Mouse (Mus musculus) gastrocnemius, adult 2 months (tissue): ENCODE measurements around the gene Hist1h3f. TPM values are rescaled to one million over a fixed set of nuclear protein-coding genes. Genes with fewer than 3 reads are reported as not detected.
"Not testable (repeated sequence)": the region's sequence is repeated elsewhere in the genome, so short reads cannot be mapped to it uniquely, and the experiment has no call there.

Experiments
- DNase-seq: peaks from one replicate; pipeline ENCODE4 v3.0.0; 2022
- H3K27ac ChIP-seq: fragments of 200-600 bp; 2 replicates; pipeline ENCODE4 v1.8.1; 2022; ENCODE audit warnings: mild to moderate bottlenecking
- H3K4me3 ChIP-seq: fragments of 200-600 bp; 2 replicates; pipeline ENCODE4 v1.8.1; 2022; ENCODE audit warnings: mild to moderate bottlenecking, moderate library complexity
- CTCF ChIP-seq: fragments of 200-600 bp; IDR thresholded peaks from 2 replicates; pipeline ENCODE4 v1.8.1; 2022; ENCODE audit warnings: antibody characterized with exemption, mild to moderate bottlenecking, moderate library complexity
- intact Hi-C: fragments of 180-260 bp; cut with DNase I; formaldehyde crosslinking; loops from one replicate; pipeline ENCODE4 v1.15.1; 2025
- total RNA-seq, 2 experiments: library from RNA; stranded (reverse); gene quantifications; 2 replicates each; pipeline ENCODE4 v1.2.3; 2021

The Hist1h3f gene
- total RNA-seq, 2 experiments from 2014 or later = 2.9 to 4.0 TPM

DNA sequence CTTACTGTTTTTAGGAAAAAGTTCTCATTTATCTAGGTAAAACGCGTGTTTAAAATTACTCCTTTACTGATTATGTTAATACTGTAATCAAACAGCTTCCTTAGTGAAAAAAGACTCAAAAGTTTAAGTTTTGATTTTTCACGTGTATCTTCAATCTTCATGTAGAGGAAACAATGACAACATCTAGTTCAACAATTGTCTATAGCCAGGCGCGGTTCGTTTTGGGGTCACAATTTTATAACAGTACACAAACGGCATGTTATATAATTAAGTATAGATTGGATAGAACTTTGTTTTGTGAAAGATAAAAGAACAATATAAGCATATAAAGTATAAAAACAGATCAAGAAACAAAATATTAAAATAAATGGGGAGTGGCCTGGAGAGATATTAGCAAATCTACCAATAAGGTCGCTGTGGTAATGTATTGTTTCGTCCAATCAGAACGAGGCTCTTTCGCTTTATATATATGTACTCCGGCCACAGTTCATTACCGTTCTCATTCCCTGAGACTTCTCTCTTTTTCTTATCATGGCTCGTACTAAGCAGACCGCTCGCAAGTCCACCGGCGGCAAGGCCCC lies 31.5 kb downstream of the Hist1h3f start, which contains the start of gene Hist1h3d:
Hist1h3d (plus strand) TSS at position 493 of the 581 bp plus-strand sequence.
- H3K4me3 ChIP-seq = peak within 1 kb of the TSS; percentile 70
- intact Hi-C loops = no loop called here
- DNase-seq = peak; percentile 17
- no peak for TF ChIP-seq CTCF
- H3K27ac ChIP-seq = peak within 1 kb of the TSS; percentile 83

DNA sequence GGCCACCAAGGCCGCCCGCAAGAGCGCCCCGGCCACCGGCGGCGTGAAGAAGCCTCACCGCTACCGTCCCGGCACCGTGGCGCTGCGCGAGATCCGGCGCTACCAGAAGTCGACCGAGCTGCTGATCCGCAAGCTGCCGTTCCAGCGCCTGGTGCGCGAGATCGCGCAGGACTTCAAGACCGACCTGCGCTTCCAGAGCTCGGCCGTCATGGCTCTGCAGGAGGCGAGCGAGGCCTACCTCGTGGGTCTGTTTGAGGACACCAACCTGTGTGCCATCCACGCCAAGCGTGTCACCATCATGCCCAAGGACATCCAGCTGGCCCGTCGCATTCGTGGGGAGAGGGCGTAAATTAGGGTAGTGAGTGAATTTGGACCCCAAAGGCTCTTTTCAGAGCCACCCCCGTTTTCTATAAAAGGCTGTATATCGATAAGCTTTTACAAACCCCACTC lies 32.0 kb downstream of the Hist1h3f start:
- intact Hi-C loops = not testable (repeated sequence)
- peak overlapping the region; percentile 70 for H3K4me3 ChIP-seq
- peak overlapping the region; percentile 83 for H3K27ac ChIP-seq
- DNase-seq = peak; percentile 23

DNA sequence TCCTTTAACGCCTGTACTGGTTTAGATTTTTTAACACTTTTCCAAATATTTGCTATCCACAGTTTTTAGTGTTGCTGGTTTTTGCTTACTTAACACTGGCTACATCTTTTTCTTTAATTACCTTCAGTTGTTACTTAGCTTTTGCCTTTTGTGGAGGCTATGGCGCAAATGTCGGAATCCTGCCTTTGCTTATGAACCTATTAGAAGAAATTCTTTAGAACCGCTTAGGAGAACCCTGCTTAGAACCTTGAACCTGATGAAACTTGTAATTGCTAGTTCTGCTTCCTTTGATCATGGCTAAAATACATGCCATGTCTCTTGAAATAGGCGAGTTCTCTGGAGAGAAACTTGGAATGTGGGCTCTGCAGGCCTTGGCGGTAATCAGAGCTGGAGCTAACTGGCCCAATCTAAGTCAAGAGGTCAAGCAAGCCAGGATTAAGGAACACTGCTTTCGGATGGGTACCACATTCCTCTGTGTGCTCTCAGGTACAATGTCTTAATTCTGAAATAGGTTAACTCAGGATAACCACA lies 32.6 kb downstream of the Hist1h3f start:
- Histone ChIP-seq H3K4me3 (peak overlapping the region; percentile 70), H3K27ac (peak overlapping the region; percentile 83)
- DNase-seq = no peak
- intact Hi-C loops = no loop called here
- no peak for TF ChIP-seq CTCF

GRCm38 (mm10) chr13:23576906-23577639 lies 33.2 kb downstream of the Hist1h3f start:
- intact Hi-C loops = no loop called here
- peak overlapping the region; percentile 70 for H3K4me3 ChIP-seq
- no peak for TF ChIP-seq CTCF
- no peak for DNase-seq
- H3K27ac ChIP-seq = no peak overlapping the region; the same call in 1 of the 2 replicates

DNA sequence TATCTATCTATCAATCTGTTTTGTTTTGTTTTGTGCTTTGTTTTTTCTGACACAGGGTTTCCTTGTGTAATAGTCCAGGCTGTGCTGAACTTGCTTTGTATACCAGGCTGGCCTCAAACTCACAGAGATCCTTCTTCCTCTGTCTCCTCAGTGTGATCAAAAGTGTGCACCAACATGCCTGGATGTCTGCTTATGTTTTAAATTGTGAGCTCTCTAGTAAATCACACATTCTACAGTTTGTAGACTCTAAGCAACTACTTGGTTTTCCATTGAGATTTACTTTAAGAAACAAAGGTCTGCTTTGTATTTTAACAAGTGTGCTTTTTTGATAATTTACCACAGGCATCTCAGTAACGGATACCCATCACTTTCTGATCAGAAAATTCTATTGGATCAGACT lies 34.0 kb downstream of the Hist1h3f start:
- no peak for DNase-seq
- H3K27ac ChIP-seq = no peak overlapping the region
- TF ChIP-seq CTCF = no peak
- H3K4me3 ChIP-seq = no peak overlapping the region
- intact Hi-C loops = no loop called here

- peak within 1 kb of the TSS; percentile 81 for H3K27ac ChIP-seq
- intact Hi-C loops = loop anchor here (5.0 kb wide), 5 partner anchors 41 to 181 kb away; partner anchors contain the start of genes Hist1h1a, Hist1h1e, Hist1h1t and Hist1h2af
- H3K4me3 ChIP-seq = peak within 1 kb of the TSS; percentile 83
- peak; percentile 90 for DNase-seq
- no peak for TF ChIP-seq CTCF
Observed at GRCm38 (mm10) chr13:23581408-23582218, 37.8 kb downstream of the Hist1h3f start, which contains the start of gene Hist1h4d. TSS of gene Hist1h4d (plus strand) at chr13:23581598.

GRCm38 (mm10) chr13:23582219-23583056 lies 38.6 kb downstream of the Hist1h3f start:
- Histone ChIP-seq H3K4me3 (peak overlapping the region; percentile 83), H3K27ac (peak overlapping the region; percentile 81)
- TF ChIP-seq CTCF = no peak
- intact Hi-C loops = loop anchor here (5.0 kb wide), 5 partner anchors 40 to 180 kb away; partner anchors contain the start of genes Hist1h1a, Hist1h1e, Hist1h1t and Hist1h2af
- no peak for DNase-seq

GRCm38 (mm10) chr13:23583387-23584068 lies 39.7 kb downstream of the Hist1h3f start:
- intact Hi-C loops = loop anchor here (5.0 kb wide), 5 partner anchors 39 to 179 kb away; partner anchors contain the start of genes Hist1h1a, Hist1h1e, Hist1h1t and Hist1h2af
- DNase-seq = no peak
- Histone ChIP-seq H3K27ac (peak overlapping the region; percentile 95), H3K4me3 (no peak overlapping the region)
- TF ChIP-seq CTCF = no peak

DNA sequence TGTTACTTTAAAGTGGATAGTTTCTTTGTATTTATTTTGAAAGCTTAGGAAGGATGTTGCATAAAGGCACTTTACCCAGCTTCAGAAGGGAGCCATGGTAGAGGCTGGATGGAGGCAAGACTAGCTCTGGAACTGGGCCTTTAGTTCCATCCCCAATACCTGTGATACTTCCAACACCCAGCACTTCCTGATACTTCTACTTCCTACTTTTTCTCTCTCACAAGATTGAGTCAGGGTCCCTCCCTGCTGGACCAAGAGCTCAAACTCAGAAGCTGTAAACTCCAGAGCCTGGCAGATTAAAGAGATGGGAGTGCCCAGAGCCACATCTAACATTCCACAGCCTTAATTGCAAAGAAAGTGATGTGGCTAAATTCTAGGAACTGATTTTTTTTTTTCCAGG lies 40.5 kb downstream of the Hist1h3f start:
- Histone ChIP-seq H3K4me3 (peak overlapping the region; percentile 85), H3K27ac (peak overlapping the region; percentile 95)
- no peak for TF ChIP-seq CTCF
- intact Hi-C loops = loop anchor here (5.0 kb wide), 5 partner anchors 38 to 178 kb away; partner anchors contain the start of genes Hist1h1a, Hist1h1e, Hist1h1t and Hist1h2af
- DNase-seq = no peak

DNA sequence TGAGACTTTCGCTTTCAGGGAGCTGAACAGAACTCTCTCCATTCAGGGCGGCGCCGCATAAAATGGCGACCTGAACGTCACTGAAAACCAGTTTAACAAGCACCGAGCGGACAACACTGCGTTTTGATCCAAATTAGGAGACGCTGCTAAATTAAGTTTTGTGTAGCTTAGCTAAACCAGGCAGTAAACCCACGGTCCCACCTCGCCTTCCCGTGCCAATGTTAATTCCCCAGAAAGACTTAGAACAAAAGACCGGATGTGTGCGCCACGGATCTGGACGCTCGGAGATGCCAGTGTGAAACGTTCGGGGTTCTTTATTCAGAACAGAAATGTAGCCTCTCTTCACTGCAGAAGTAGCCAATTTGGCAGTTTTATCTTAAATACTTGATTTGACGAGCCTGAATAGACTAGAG lies 41.2 kb downstream of the Hist1h3f start:
- peak overlapping the region; percentile 95 for H3K27ac ChIP-seq
- intact Hi-C loops = loop anchor here (5.0 kb wide), 1 partner anchor 1543 kb away; the partner anchor contains the start of genes Hist1h2ag, Hist1h2bj and Hist1h4i
- DNase-seq = peak; percentile 70
- no peak for TF ChIP-seq CTCF
- peak overlapping the region; percentile 85 for H3K4me3 ChIP-seq

DNA sequence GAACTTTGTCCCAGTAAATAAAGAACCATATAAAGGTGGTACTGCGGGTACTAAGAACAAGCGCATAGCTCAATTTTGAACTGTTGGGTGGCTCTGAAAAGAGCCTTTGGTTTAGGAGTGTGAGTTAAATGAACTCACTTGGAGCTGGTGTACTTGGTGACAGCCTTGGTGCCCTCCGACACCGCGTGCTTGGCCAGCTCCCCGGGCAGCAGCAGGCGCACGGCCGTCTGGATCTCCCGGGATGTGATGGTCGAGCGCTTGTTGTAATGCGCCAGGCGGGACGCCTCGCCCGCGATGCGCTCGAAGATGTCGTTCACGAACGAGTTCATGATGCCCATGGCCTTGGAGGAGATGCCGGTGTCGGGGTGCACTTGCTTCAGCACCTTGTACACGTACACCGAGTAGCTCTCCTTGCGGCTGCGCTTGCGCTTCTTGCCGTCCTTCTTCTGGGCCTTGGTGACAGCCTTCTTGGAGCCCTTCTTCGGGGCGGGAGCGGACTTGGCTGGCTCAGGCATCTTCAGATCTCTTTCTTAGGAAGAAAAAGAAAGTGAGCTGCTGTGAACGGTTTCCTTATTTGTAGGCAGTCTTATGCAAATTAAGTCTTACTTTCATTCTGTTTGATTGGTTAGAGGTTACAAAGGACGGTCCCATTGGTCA lies 41.7 kb downstream of the Hist1h3f start:
- peak overlapping the region; percentile 95 for H3K27ac ChIP-seq
- intact Hi-C loops = loop anchor here (5.0 kb wide), 1 partner anchor 1543 kb away; the partner anchor contains the start of genes Hist1h2ag, Hist1h2bj and Hist1h4i
- peak overlapping the region; percentile 85 for H3K4me3 ChIP-seq
- peak; percentile 73 for DNase-seq
